Comparison of ENCODE assay signal across 10 mouse cellular contexts in the genomic region with DNA sequence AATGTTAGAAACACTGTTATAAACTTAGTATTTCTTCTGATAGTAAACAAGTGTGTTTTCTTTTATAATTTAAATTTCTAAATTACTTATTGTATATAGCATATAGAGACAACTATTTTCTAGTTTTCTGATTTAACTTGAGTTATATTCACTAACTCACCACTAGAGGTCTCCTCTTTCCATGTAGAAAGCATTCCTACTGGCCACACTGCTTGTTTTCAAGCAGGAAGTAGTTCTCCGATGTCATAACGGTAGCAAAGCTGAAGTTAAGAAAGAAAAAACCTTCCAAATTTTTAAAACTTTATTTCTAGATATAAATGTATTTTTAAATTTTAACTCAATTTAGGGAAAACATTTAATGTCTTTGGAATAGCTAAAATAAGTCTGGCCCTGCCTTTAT. TPM values are rescaled to one million over a fixed set of nuclear protein-coding genes. Genes with fewer than 3 reads are reported as not detected.
A peak's percentile ranks its signal among the peaks of the same experiment; 100 is the strongest.
DNase-seq lines count a peak whose midpoint lies in the region; ATAC-seq and TF ChIP-seq lines count a peak whose summit lies in the region.
"Had no signal": no experiment of that assay in that cellular context is flagged by ENCODE, and none has a peak within 500 bp of the region (broad histone marks: within the 10 kb centered on the region; RNA-seq: fewer than 3 reads in every experiment).

No protein-coding gene starts in this region.

- H3K4me1 ChIP-seq in lung, embryonic 16.5 days (replicated peaks; ENCODE audit: control insufficient read depth, insufficient read depth, low read length): no peaks in the 10 kb centered on the region
- no peaks in the 10 kb centered on the region; the same call in 1 of the 2 replicates for H3K4me1 ChIP-seq in heart, postnatal 0 days (ENCODE audit: control insufficient read depth, insufficient read depth)

- no peak overlapping the region for H3K9ac ChIP-seq in lung, embryonic 16.5 days (ENCODE audit: low read length)
- H3K9ac ChIP-seq in heart, postnatal 0 days (replicated peaks; ENCODE audit: low read depth, low read length): no peak overlapping the region
- H3K9ac ChIP-seq: heart, embryonic 15.5 days had no signal

- peak; percentile 73 for TF ChIP-seq CTCF in heart, postnatal 0 days (IDR thresholded peaks at IDR 0.05; ENCODE audit: low read depth)

- H3K4me2 ChIP-seq in lung, embryonic 16.5 days (ENCODE audit: low read depth, low read length): no peak overlapping the region
- H3K4me2 ChIP-seq in heart, postnatal 0 days (ENCODE audit: low read depth, low read length): peak overlapping the region; percentile 31; the same call in 1 of the 2 replicates
- H3K4me2 ChIP-seq: heart, embryonic 15.5 days had no signal

- peak; percentile 76 for DNase-seq in embryo, embryonic 10 days (ENCODE audit: low spot score)
- no peak for DNase-seq in embryo, embryonic 9.5 days (ENCODE audit: extremely low spot score)
- no peak for DNase-seq in lung, postnatal 14 days
- peak; percentile 89 for DNase-seq in heart, postnatal 0 days (ENCODE audit: low spot score)
- peak; percentile 72 for DNase-seq in naive thymus-derived CD4-positive, alpha-beta T cell, adult 2 months (ENCODE audit: low read depth)
- no peak for DNase-seq in spleen, adult 18-20 months
- no peak for DNase-seq in urinary bladder, postnatal 10 days (ENCODE audit: low spot score)

- no peaks in the 10 kb centered on the region for H3K27me3 ChIP-seq in lung, embryonic 16.5 days (ENCODE audit: control insufficient read depth, insufficient read depth, low read depth, low read length)
- H3K27me3 ChIP-seq in heart, postnatal 0 days (ENCODE audit: control insufficient read depth, insufficient read depth, low read length): no peaks in the 10 kb centered on the region
- H3K27me3 ChIP-seq: heart, embryonic 15.5 days had no signal

- no peaks in the 10 kb centered on the region for H3K36me3 ChIP-seq in lung, embryonic 16.5 days (ENCODE audit: control insufficient read depth, insufficient read depth, low read length)
- no peaks in the 10 kb centered on the region for H3K36me3 ChIP-seq in heart, postnatal 0 days (replicated peaks; ENCODE audit: control insufficient read depth, insufficient read depth, low read length)
- H3K36me3 ChIP-seq: heart, embryonic 15.5 days had no signal

- H3K4me3 ChIP-seq in lung, embryonic 16.5 days (ENCODE audit: low read length): no peak overlapping the region
- no peak overlapping the region for H3K4me3 ChIP-seq in heart, postnatal 0 days (ENCODE audit: low read depth, low read length)
- H3K4me3 ChIP-seq: heart, embryonic 15.5 days had no signal

- ATAC-seq in lung, embryonic 16.5 days (ENCODE audit: low read depth): peak; percentile 66; the same call in 1 of the 2 replicates
- peak; percentile 36; the same call in 1 of the 2 replicates for ATAC-seq in heart, postnatal 0 days (ENCODE audit: insufficient read depth, low read depth)

- no peak overlapping the region for H3K27ac ChIP-seq in lung, embryonic 16.5 days (ENCODE audit: low read length)
- H3K27ac ChIP-seq in heart, postnatal 0 days (ENCODE audit: low read depth): no peak overlapping the region
- H3K27ac ChIP-seq: heart, embryonic 15.5 days had no signal

- H3K9me3 ChIP-seq in lung, embryonic 16.5 days (ENCODE audit: control insufficient read depth, low read length): no peaks in the 10 kb centered on the region
- no peaks in the 10 kb centered on the region for H3K9me3 ChIP-seq in heart, postnatal 0 days (replicated peaks; ENCODE audit: control insufficient read depth, low read length)
- H3K9me3 ChIP-seq: heart, embryonic 15.5 days had no signal

- 0% methylated on average over 2 of the region's 2 CpGs for WGBS in lung, embryonic 16.5 days
- 4% methylated on average over 2 of the region's 2 CpGs for WGBS in heart, postnatal 0 days

- TF ChIP-seq EP300 in heart, postnatal 0 days (IDR thresholded peaks at IDR 0.05; ENCODE audit: low read depth): no peak

RNA-seq across cellular contexts. Expression of a gene that starts 8.8 kb away (rescaled TPM):
- 35.3 and 36.4 TPM in 2 replicates for polyA plus RNA-seq in lung, embryonic 16.5 days (2015; fragmentation: Nextera tagmentation; extraction: Ambion mirVana)
- 8.9 and 20.6 TPM in 2 replicates for total RNA-seq in heart, postnatal 0 days (2014; rRNA removed; ENCODE audit: low replicate concordance)
- 40.9 and 41.4 TPM in 2 replicates for polyA plus RNA-seq in heart, postnatal 0 days (2015; fragmentation: Nextera tagmentation; extraction: Ambion mirVana)

RNA-seq across cellular contexts. Expression of a gene that starts 8.8 kb away (rescaled TPM):
- polyA plus RNA-seq in lung, embryonic 16.5 days (2015; fragmentation: Nextera tagmentation; extraction: Ambion mirVana): 14.3 and 15.5 TPM in 2 replicates
- total RNA-seq in heart, postnatal 0 days (2014; rRNA removed; ENCODE audit: low replicate concordance): 22.0 and 24.7 TPM in 2 replicates
- 13.9 and 14.7 TPM in 2 replicates for polyA plus RNA-seq in heart, postnatal 0 days (2015; fragmentation: Nextera tagmentation; extraction: Ambion mirVana)

RNA-seq across cellular contexts. Expression of a gene that starts 51.9 kb away (rescaled TPM):
- polyA plus RNA-seq in lung, embryonic 16.5 days (2015; fragmentation: Nextera tagmentation; extraction: Ambion mirVana): 9.2 and 9.3 TPM in 2 replicates
- total RNA-seq in heart, postnatal 0 days (2014; rRNA removed; ENCODE audit: low replicate concordance): 10.8 and 12.9 TPM in 2 replicates
- polyA plus RNA-seq in heart, postnatal 0 days (2015; fragmentation: Nextera tagmentation; extraction: Ambion mirVana): 5.2 and 5.7 TPM in 2 replicates

RNA-seq across cellular contexts. Expression of a gene that starts 57.5 kb away (rescaled TPM):
- 1.3 and 2.0 TPM in 2 replicates for polyA plus RNA-seq in lung, embryonic 16.5 days (2015; fragmentation: Nextera tagmentation; extraction: Ambion mirVana)
- 3.8 and 6.6 TPM in 2 replicates for total RNA-seq in heart, postnatal 0 days (2014; rRNA removed; ENCODE audit: low replicate concordance)
- polyA plus RNA-seq in heart, postnatal 0 days (2015; fragmentation: Nextera tagmentation; extraction: Ambion mirVana): 6.0 and 6.5 TPM in 2 replicates
- polyA plus RNA-seq: C2C12 had no signal

Comparison
In these comparisons a context has a peak if more than half of its experiments do, and no peak if none do; other contexts are left out.
1. DNase-seq: peak in embryo, embryonic 10 days (single experiment), heart, postnatal 0 days (single experiment) and naive thymus-derived CD4-positive, alpha-beta T cell, adult 2 months (single experiment); none in embryo, embryonic 9.5 days (single experiment), lung, postnatal 14 days (single experiment), spleen, adult 18-20 months (0 of 2) and urinary bladder, postnatal 10 days (single experiment).